Mouse (Mus musculus) cerebellum, adult 11-12 months (tissue): ENCODE measurements around the gene Lsm6.

Source experiments
- DNase-seq: peaks from one replicate; pipeline ENCODE4 v3.0.0; 2022

Lsm6 gene

GRCm38 (mm10) chr8:78801201-78801600, 19.7 kb downstream of the Lsm6 start:
- no peak for DNase-seq

- no peak for DNase-seq
Measured at GRCm38 (mm10) chr8:78798671-78799070, 22.3 kb downstream of the Lsm6 start.

GRCm38 (mm10) chr8:78797985-78798384, 23.0 kb downstream of the Lsm6 start:
- DNase-seq: no peak

GRCm38 (mm10) chr8:78793231-78793630, 27.7 kb downstream of the Lsm6 start:
- DNase-seq: no peak

- no peak for DNase-seq
Measured at GRCm38 (mm10) chr8:78776816-78777215, 44.1 kb downstream of the Lsm6 start.

- no peak for DNase-seq
Measured at GRCm38 (mm10) chr8:78771256-78771655, 49.7 kb downstream of the Lsm6 start.

- no peak for DNase-seq
Measured at GRCm38 (mm10) chr8:78770584-78770983, 50.4 kb downstream of the Lsm6 start.

GRCm38 (mm10) chr8:78765556-78765955, 55.4 kb downstream of the Lsm6 start:
- DNase-seq: no peak

- DNase-seq: no peak
Measured at GRCm38 (mm10) chr8:78764976-78765375, 56.0 kb downstream of the Lsm6 start.

GRCm38 (mm10) chr8:78759139-78759538, 61.8 kb downstream of the Lsm6 start:
- DNase-seq: no peak

- no peak for DNase-seq
Measured at GRCm38 (mm10) chr8:78754986-78755385, 66.0 kb downstream of the Lsm6 start.
